Mouse (Mus musculus) testis, adult 2 months (tissue): ENCODE data around the gene Lca5. TPM values are rescaled to one million over a fixed set of nuclear protein-coding genes. Genes with fewer than 3 reads are reported as not detected.

Source experiments
- H3K27ac ChIP-seq: fragments of 200-500 bp; 2 replicates; pipeline ENCODE4 v1.5.1; 2012; ENCODE audit warnings: low read depth, low read length; ENCODE audit not compliant: control insufficient read depth, insufficient read depth
- H3K27me3 ChIP-seq: fragments of 200-500 bp; 2 replicates; pipeline ENCODE4 v1.6.1; 2012; ENCODE audit warnings: mild to moderate bottlenecking, low read length, moderate library complexity; ENCODE audit not compliant: control insufficient read depth, insufficient read depth
- H3K36me3 ChIP-seq: fragments of 200-500 bp; 2 replicates; pipeline ENCODE4 v1.6.1; 2012; ENCODE audit warnings: mild to moderate bottlenecking, low read length; ENCODE audit not compliant: control insufficient read depth, insufficient read depth
- H3K4me1 ChIP-seq: fragments of 200-500 bp; 2 replicates; pipeline ENCODE4 v1.6.1; 2012; ENCODE audit warnings: low read length; ENCODE audit not compliant: control insufficient read depth, insufficient read depth
- H3K4me3 ChIP-seq: fragments of 200-500 bp; 2 replicates; pipeline ENCODE4 v1.5.1; 2012; ENCODE audit warnings: low read depth, mild to moderate bottlenecking, low read length, moderate library complexity, mixed read lengths; ENCODE audit not compliant: control insufficient read depth
- CTCF ChIP-seq: fragments of 200-500 bp; IDR thresholded peaks from 2 replicates; pipeline ENCODE4 v1.5.1; 2012; ENCODE audit warnings: low read depth, mild to moderate bottlenecking, inconsistent platforms, low read length, moderate library complexity; ENCODE audit not compliant: control insufficient read depth, insufficient read depth, insufficient replicate concordance
- POLR2A ChIP-seq: fragments of 200-500 bp; IDR thresholded peaks from 2 replicates; pipeline ENCODE4 v1.6.1; 2012; ENCODE audit warnings: low read depth, mild to moderate bottlenecking, inconsistent platforms, low read length, moderate library complexity; ENCODE audit not compliant: control insufficient read depth
- polyA plus RNA-seq: library from polyadenylated mRNA; depleted of rRNA; stranded (reverse); fragments of >200 nt; gene quantifications from 2 replicates; pipeline ENCODE4 v1.2.3, GENCODE M21; 2012; rRNA removed

Lca5 gene
- polyA plus RNA-seq, 1 experiment = 6.0 TPM

- H3K4me3 ChIP-seq = no peak overlapping the region
- no peaks in the 10 kb centered on the region for H3K27me3 ChIP-seq
- H3K4me1 ChIP-seq = peaks cover 10% of the 10 kb centered on the region
- H3K27ac ChIP-seq = no peak overlapping the region
- TF ChIP-seq CTCF (no peak), POLR2A (no peak)
- no peaks in the 10 kb centered on the region for H3K36me3 ChIP-seq
Measured at GRCm38 (mm10) chr9:83347521-83347920, 93.4 kb downstream of the Lca5 start.

DNA sequence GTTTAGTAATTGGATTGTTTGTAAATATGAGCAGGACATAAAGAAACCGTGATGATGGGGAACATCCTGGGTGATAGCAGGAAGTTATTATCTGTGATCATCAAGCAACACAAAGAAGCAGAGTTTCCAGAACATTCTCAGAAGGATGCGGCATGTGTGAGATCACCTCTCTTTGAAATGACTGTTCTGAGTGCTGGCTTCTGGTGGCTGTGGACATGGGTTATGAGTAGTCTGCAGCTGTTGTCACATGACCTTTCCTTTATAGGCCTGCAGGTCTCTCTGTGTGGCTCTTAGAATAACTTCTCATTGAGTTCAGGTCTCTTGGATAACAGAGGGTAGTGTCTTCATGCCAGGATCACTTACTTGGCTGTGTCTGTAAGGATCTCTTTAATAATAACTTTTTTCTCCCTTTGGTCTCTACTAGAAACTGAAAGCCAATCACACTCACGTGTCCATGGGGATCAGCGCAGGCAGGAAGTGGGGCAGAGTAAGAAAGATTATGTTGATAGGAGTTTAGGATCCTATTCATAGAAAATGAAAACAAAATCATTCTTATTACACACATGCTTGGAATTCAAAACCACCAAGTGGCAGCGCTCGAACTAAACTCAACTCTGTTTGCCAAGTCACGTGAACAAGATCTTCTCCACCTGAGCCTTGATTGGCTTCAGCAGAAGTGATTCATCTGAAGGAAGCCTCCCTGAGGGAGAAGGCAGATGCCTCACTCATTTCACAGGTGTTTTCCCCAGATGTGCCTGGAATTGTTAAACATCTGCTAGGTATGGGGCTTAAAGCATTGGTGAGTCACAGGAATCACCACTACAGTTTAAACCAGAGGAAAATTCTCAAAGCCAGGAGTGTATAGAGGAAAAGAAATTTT is 98.2 kb downstream of the Lca5 start:
- H3K27me3 ChIP-seq = no peaks in the 10 kb centered on the region
- H3K4me1 ChIP-seq = no peaks in the 10 kb centered on the region
- no peak overlapping the region for H3K27ac ChIP-seq
- no peak for TF ChIP-seq POLR2A
- no peak for TF ChIP-seq CTCF
- no peak overlapping the region for H3K4me3 ChIP-seq
- no peaks in the 10 kb centered on the region for H3K36me3 ChIP-seq

Other genes with a start within 250 kb of the Lca5 start
- gene Sh3bgrl2, start 107.2 kb upstream of the Lca5 start, polyA plus RNA-seq = 5.2 and 5.8 TPM in 2 replicates